Mouse (Mus musculus) ES-Bruce4 (cell line): ENCODE results near the gene Morn3. TPM values are rescaled to one million over a fixed set of nuclear protein-coding genes. Genes with fewer than 3 reads are reported as not detected.

ENCODE experiments used
- H3K27ac ChIP-seq: 2 replicates; pipeline ENCODE4 v1.5.1; 2012; ENCODE audit warnings: low read length, inconsistent platforms; ENCODE audit not compliant: insufficient read depth
- H3K27me3 ChIP-seq: 2 replicates; pipeline ENCODE4 v1.6.1; 2012; ENCODE audit warnings: mild to moderate bottlenecking, low read length, inconsistent platforms; ENCODE audit not compliant: control insufficient read depth, poor library complexity, insufficient read depth, severe bottlenecking
- H3K36me3 ChIP-seq: 2 replicates; pipeline ENCODE4 v1.6.1; 2012; ENCODE audit warnings: inconsistent platforms, mild to moderate bottlenecking, low read length, moderate library complexity; ENCODE audit not compliant: control insufficient read depth, poor library complexity, insufficient read depth, severe bottlenecking
- H3K4me1 ChIP-seq: one replicate; pipeline ENCODE4 v1.8.1; 2011; ENCODE audit warnings: low read length; ENCODE audit not compliant: control insufficient read depth, insufficient read depth
- H3K4me3 ChIP-seq: 2 replicates; pipeline ENCODE4 v1.5.1; 2011; ENCODE audit warnings: low read depth, mild to moderate bottlenecking, low read length
- H3K9ac ChIP-seq: 2 replicates; pipeline ENCODE4 v1.6.1; 2012; ENCODE audit warnings: low read depth, mild to moderate bottlenecking, inconsistent platforms; ENCODE audit not compliant: poor library complexity, severe bottlenecking
- H3K9me3 ChIP-seq: replicated peaks from 2 replicates; pipeline ENCODE4 v1.6.1; 2012; ENCODE audit warnings: mild to moderate bottlenecking, low read length, inconsistent platforms; ENCODE audit not compliant: control insufficient read depth, poor library complexity, insufficient read depth, severe bottlenecking
- CTCF ChIP-seq: IDR thresholded peaks from one replicate; pipeline ENCODE4 v1.8.1; 2011; ENCODE audit warnings: low read depth, low read length
- EP300 ChIP-seq: IDR thresholded peaks from 2 replicates; pipeline ENCODE4 v1.6.1; 2011; ENCODE audit warnings: low read depth, low read length; ENCODE audit not compliant: insufficient read depth
- POLR2A ChIP-seq: IDR thresholded peaks from one replicate; pipeline ENCODE4 v1.8.1; 2011; ENCODE audit warnings: low read length; ENCODE audit not compliant: insufficient read depth
- polyA plus RNA-seq: library from polyadenylated mRNA; stranded (reverse); fragments of >200 nt; gene quantifications from 2 replicates; pipeline ENCODE4 v1.2.4, GENCODE M21; 2011; ENCODE audit warnings: low read depth; ENCODE audit not compliant: missing spikeins, insufficient read depth, insufficient read length

The Morn3 gene
- polyA plus RNA-seq, 1 experiment: not detected

DNA sequence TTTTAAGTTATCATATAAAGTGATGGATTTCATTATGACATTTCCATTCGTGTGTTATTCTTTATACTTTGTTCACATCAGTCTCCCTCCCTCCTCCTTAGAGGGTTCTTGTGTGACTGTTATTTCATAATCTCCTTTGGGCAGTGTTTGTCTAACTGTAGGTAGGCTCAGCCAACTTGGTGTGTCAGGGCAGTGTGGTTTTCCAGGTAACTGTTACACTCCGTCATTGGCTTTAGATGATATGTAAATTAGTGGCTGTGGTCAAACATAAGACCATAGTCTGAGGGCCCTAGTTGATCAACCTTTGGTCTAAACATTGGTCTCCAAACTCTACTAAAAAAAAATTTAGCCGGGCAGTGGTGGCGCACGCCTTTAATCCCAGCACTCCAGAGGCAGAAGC is 26.4 kb downstream of the Morn3 start:
- H3K27ac ChIP-seq: no peak overlapping the region
- H3K27me3 ChIP-seq: no peaks in the 10 kb centered on the region
- H3K9me3 ChIP-seq: no peaks in the 10 kb centered on the region
- peaks cover 3% of the 10 kb centered on the region; the same call in 1 of the 2 replicates for H3K36me3 ChIP-seq
- H3K4me3 ChIP-seq: no peak overlapping the region
- H3K9ac ChIP-seq: no peak overlapping the region
- H3K4me1 ChIP-seq: no peaks in the 10 kb centered on the region
- TF ChIP-seq POLR2A (no peak), CTCF (no peak), EP300 (no peak)

DNA sequence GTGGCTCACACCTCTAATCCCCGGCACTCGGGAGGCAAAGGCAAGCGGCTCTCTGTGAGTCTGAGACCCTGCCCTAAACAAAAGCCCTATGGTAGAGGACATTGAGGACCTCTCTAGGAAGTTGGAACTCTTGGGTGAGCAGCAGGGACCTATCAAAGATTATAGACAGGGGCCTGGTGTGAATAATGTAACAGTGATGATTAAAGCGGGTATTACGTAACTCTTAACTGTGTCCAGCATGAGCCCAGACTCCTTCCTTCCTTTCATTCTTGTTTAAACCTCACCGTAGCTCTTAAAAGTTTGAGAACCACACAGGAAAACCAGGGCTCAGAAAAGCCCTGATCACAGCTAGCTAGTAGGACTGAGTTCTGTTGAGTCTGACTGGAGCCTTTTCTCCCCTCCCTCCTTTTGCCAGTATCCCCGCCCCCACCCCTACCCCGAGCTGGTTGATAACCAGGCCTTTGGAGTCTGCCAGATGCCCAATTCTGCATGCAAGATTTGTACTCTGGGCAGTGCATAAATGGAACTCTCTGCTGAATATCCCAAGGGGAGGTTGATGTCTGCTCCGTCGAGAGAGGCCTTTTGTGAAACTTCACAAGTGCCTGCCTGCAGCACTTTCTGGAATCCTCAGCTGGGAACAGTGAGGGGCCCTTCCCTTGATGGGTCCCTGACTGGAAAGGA is 27.3 kb downstream of the Morn3 start:
- no peak overlapping the region for H3K9ac ChIP-seq
- H3K27ac ChIP-seq: no peak overlapping the region
- TF ChIP-seq CTCF (no peak), POLR2A (no peak), EP300 (no peak)
- H3K27me3 ChIP-seq: no peaks in the 10 kb centered on the region
- H3K9me3 ChIP-seq: no peaks in the 10 kb centered on the region
- peaks cover 3% of the 10 kb centered on the region; the same call in 1 of the 2 replicates for H3K36me3 ChIP-seq
- no peaks in the 10 kb centered on the region for H3K4me1 ChIP-seq
- no peak overlapping the region for H3K4me3 ChIP-seq

DNA sequence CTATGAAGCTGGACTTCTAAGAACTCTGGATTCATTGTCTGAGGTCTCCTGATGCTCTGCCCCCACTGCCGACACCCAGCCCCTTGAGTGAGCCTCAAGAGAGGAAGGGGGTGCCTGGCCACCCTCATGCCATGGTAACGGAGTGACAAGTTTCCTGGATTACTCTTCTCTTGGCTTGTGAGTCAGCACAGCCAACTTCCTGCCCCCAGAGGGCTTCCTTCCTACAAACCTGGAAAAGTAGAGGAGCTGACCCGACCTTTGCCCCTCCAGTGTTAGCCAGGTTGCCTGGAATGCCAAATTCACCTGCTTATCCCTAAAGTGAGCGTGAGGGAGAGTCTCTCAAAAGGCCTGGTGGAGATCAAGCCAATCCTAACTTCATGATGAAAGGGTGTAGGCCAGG is 29.3 kb downstream of the Morn3 start:
- H3K4me1 ChIP-seq: no peaks in the 10 kb centered on the region
- no peak overlapping the region for H3K27ac ChIP-seq
- TF ChIP-seq POLR2A (no peak), CTCF (no peak), EP300 (no peak)
- H3K36me3 ChIP-seq: peaks cover 3% of the 10 kb centered on the region; the same call in 1 of the 2 replicates
- H3K9me3 ChIP-seq: no peaks in the 10 kb centered on the region
- H3K9ac ChIP-seq: no peak overlapping the region
- no peak overlapping the region for H3K4me3 ChIP-seq
- no peaks in the 10 kb centered on the region for H3K27me3 ChIP-seq

GRCm38 (mm10) chr5:123015915-123016314 is 30.9 kb downstream of the Morn3 start:
- Histone ChIP-seq H3K36me3 (peaks cover 3% of the 10 kb centered on the region; the same call in 1 of the 2 replicates), H3K4me3 (peak overlapping the region; percentile 80), H3K9ac (peak overlapping the region; percentile 49), H3K27ac (no peak overlapping the region), H3K27me3 (no peaks in the 10 kb centered on the region), H3K9me3 (no peaks in the 10 kb centered on the region), H3K4me1 (no peaks in the 10 kb centered on the region)
- TF ChIP-seq EP300 (no peak), CTCF (no peak), POLR2A (no peak)

- peak within 1 kb of the TSS; percentile 80 for H3K4me3 ChIP-seq
- no peaks in the 10 kb centered on the region for H3K4me1 ChIP-seq
- TF ChIP-seq EP300 (0 out of 2 replicates have a peak, but pooled peaks have one; percentile 14), CTCF (no peak), POLR2A (peak; percentile 69)
- peak within 1 kb of the TSS; percentile 49 for H3K9ac ChIP-seq
- H3K27ac ChIP-seq: peak within 1 kb of the TSS; percentile 68
- peaks cover 3% of the 10 kb centered on the region; the same call in 1 of the 2 replicates for H3K36me3 ChIP-seq
- no peaks in the 10 kb centered on the region for H3K27me3 ChIP-seq
- no peaks in the 10 kb centered on the region for H3K9me3 ChIP-seq
These were observed 31.8 kb downstream of the Morn3 start, which contains the start of gene Orai1 for GRCm38 (mm10) chr5:123014753-123015701. Gene Orai1 (plus strand): TSS chr5:123015074.
